Comparison of ENCODE assay signal across 7 mouse cellular contexts in the genomic region with DNA sequence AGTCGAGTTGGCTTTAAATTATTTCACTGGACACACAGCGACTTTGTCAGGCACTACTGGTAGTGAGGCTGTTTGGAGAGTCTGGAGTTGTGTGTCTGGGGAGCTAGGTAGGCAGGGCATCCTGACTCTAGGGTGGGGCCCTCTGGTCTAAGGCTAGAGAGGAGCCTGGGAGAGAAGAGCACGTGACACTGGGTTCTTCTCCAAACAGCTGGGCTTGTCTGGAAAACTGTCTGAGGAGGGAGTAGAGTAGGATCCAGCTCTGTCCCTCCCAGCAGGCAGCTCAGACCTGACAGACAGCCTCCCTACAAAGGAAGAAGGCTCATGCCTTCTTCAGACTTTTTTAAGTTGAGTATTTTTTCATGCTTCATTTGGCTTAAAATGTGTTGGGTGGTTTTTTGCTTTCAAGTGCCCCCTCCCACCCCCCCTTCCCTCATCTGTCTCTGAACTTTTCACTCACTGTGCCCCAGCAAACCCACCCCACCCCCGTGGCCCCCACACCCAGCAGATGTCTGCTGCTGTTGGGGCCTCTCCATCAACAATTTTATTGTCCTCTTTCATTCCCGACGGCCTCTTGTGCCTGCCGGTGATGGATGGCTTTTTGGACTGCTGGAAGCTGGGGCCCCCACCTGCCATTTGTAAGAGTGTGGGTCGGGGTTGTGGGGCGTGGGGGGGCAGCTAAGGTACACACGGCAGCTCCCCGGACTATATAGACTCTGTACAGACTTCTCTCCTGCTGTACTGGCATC. TPM values are rescaled to one million over a fixed set of nuclear protein-coding genes. Genes with fewer than 3 reads are reported as not detected.
DNase-seq lines count a peak whose midpoint lies in the region; ATAC-seq and TF ChIP-seq lines count a peak whose summit lies in the region.

No protein-coding gene starts in this region.

- peak overlapping the region; percentile 48; the same call in 1 of the 2 replicates for H3K27ac ChIP-seq in hindbrain, embryonic 16.5 days (ENCODE audit: low read depth, low read length)
- peak overlapping the region; percentile 49 for H3K27ac ChIP-seq in stomach, postnatal 0 days (replicated peaks)

- H3K9ac ChIP-seq in hindbrain, embryonic 16.5 days (ENCODE audit: low read depth, low read length), result no peak overlapping the region
- no peak overlapping the region for H3K9ac ChIP-seq in stomach, postnatal 0 days (ENCODE audit: low read length)

- TF ChIP-seq EP300 in stomach, postnatal 0 days (optimal IDR thresholded peaks at IDR 0.05), result no peak

- H3K4me2 ChIP-seq in hindbrain, embryonic 16.5 days (ENCODE audit: low read length), result 0 out of 2 replicates have a peak overlapping the region, but pooled peaks have one; percentile 4
- peak overlapping the region; percentile 0; the same call in 1 of the 2 replicates for H3K4me2 ChIP-seq in stomach, postnatal 0 days (replicated peaks; ENCODE audit: low read depth)

- H3K36me3 ChIP-seq in hindbrain, embryonic 16.5 days (ENCODE audit: control insufficient read depth, insufficient read depth, low read length), result no peaks in the 10 kb centered on the region
- H3K36me3 ChIP-seq in stomach, postnatal 0 days (ENCODE audit: control insufficient read depth, insufficient read depth, low read length), result no peaks in the 10 kb centered on the region

- no peaks in the 10 kb centered on the region for H3K9me3 ChIP-seq in hindbrain, embryonic 16.5 days (ENCODE audit: control insufficient read depth, low read length)
- H3K9me3 ChIP-seq in stomach, postnatal 0 days (ENCODE audit: control insufficient read depth, low read length), result no peaks in the 10 kb centered on the region

- DNase-seq in testis, postnatal 14 days (ENCODE audit: low spot score), result peak; percentile 27
- DNase-seq in testis, postnatal 10 days (ENCODE audit: low spot score), result no peak
- DNase-seq in gastrocnemius, postnatal 10 days, result peak; percentile 29
- no peak for DNase-seq in stomach, postnatal 0 days (ENCODE audit: low spot score)
- no peak for DNase-seq in thymus, postnatal 10 days (ENCODE audit: low spot score in 2 of 2)

- 4% methylated on average over 11 of the region's 11 CpGs for WGBS in hindbrain, embryonic 16.5 days
- 10% methylated on average over 11 of the region's 11 CpGs for WGBS in stomach, postnatal 0 days

- peaks cover 15% of the 10 kb centered on the region for H3K4me1 ChIP-seq in hindbrain, embryonic 16.5 days (ENCODE audit: control insufficient read depth, insufficient read depth, low read depth, low read length)
- H3K4me1 ChIP-seq in stomach, postnatal 0 days (replicated peaks; ENCODE audit: control insufficient read depth, insufficient read depth), result 0 out of 2 replicates have a peak, but pooled peaks cover 8% of the 10 kb centered on the region

- H3K4me3 ChIP-seq in hindbrain, embryonic 16.5 days (ENCODE audit: low read length), result no peak overlapping the region
- H3K4me3 ChIP-seq in stomach, postnatal 0 days (ENCODE audit: low read depth, low read length), result no peak overlapping the region

- no peak for ATAC-seq in hindbrain, embryonic 16.5 days
- ATAC-seq in stomach, postnatal 0 days (ENCODE audit: low FRiP score, low TSS enrichment), result peak; percentile 41; the same call in 1 of the 2 replicates
- no peak for ATAC-seq in megakaryocyte progenitor cell, adult 5-6 weeks (replicated peaks; ENCODE audit: poor library complexity)

- H3K27me3 ChIP-seq in hindbrain, embryonic 16.5 days (replicated peaks; ENCODE audit: control insufficient read depth, insufficient read depth, low read length), result peaks cover 2% of the 10 kb centered on the region
- no peaks in the 10 kb centered on the region for H3K27me3 ChIP-seq in stomach, postnatal 0 days (ENCODE audit: control insufficient read depth, insufficient read depth, low read length)

- TF ChIP-seq CTCF in stomach, postnatal 0 days (IDR thresholded peaks at IDR 0.05; ENCODE audit: low read depth), result no peak

RNA-seq across cellular contexts. Expression of a gene that starts 5.7 kb away (rescaled TPM):
- 1 to 10 TPM; 6.5 to 7.1 TPM for total RNA-seq in gastrocnemius, postnatal 10 days (2021)
- 2.5 and 2.8 TPM in 2 replicates for polyA plus RNA-seq in hindbrain, embryonic 16.5 days (2015; fragmentation: Nextera tagmentation; extraction: Ambion mirVana)
- polyA plus RNA-seq in stomach, postnatal 0 days (2015; fragmentation: Nextera tagmentation; extraction: Ambion mirVana), result 1.0 and 1.1 TPM in 2 replicates
- total RNA-seq in megakaryocyte progenitor cell, adult 5-6 weeks (2015), result not detected in 2 replicates
- not detected in 2 replicates for total RNA-seq in megakaryocyte progenitor cell, adult 5-6 weeks (2017)

RNA-seq across cellular contexts. Expression of a gene that starts 50.2 kb away (rescaled TPM):
- not detected for total RNA-seq in gastrocnemius, postnatal 10 days (2021)
- polyA plus RNA-seq in hindbrain, embryonic 16.5 days (2015; fragmentation: Nextera tagmentation; extraction: Ambion mirVana), result 0.32 and 0.48 TPM in 2 replicates
- polyA plus RNA-seq in stomach, postnatal 0 days (2015; fragmentation: Nextera tagmentation; extraction: Ambion mirVana), result 0.19 TPM in 1 of 2 replicates, not detected in the other
- 1.0 and 1.4 TPM in 2 replicates for total RNA-seq in megakaryocyte progenitor cell, adult 5-6 weeks (2015)
- total RNA-seq in megakaryocyte progenitor cell, adult 5-6 weeks (2017), result 1.1 and 1.3 TPM in 2 replicates

Comparison
In these comparisons a context has a peak if more than half of its experiments do, and no peak if none do; other contexts are left out.
1. DNase-seq: peak in testis, postnatal 14 days (single experiment) and gastrocnemius, postnatal 10 days (single experiment); none in testis, postnatal 10 days (single experiment), stomach, postnatal 0 days (single experiment) and thymus, postnatal 10 days (0 of 2).
2. RNA of a gene that starts 5.7 kb away (total RNA-seq): 6.5 to 7.1 TPM in gastrocnemius, postnatal 10 days; not detected in megakaryocyte progenitor cell, adult 5-6 weeks; every median in the first group is over 4 times any median in the second.